Mouse (Mus musculus): Measurements from ENCODE around the gene Erc2.

Erc2 gene

DNA sequence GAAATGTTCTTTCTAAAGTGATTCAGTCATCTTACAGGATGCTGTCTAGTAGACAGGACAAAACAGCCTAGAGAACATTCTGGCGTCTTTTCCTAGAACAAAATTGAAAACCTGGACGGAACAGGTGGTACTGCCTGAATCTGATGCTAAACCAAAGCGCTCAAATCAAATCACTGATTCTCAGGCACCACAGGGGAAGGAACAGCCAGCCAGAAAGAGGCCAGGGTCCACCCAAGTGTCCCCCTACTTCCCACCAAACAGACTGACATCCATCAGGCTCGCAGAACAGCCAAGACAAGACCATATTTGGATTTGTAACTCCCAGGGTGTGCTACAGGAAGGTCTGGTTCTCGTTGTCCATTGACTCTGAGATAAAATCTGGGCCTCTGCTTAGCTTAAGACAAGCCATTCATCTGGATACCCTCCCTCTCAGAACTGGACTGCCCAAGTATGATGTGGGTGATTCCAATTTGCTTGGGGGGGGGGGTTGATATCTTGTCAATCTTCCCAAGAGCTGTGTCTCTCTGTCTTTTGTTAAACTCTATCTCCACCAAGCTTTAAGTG, 783.1 kb downstream of the Erc2 start:
- H3K4me1 ChIP-seq (replicated peaks; ENCODE audit: low read depth, low read length): no peaks in the 10 kb centered on the region
- no peaks in the 10 kb centered on the region for H3K9me3 ChIP-seq (ENCODE audit: low read length)
- no peak for TF ChIP-seq NANOG (IDR thresholded peaks at IDR 0.05; ENCODE audit: borderline replicate concordance, low read length)
- no peak for TF ChIP-seq CTCF (conservative IDR thresholded peaks at IDR 0.05; ENCODE audit: low read length)
- TF ChIP-seq POU5F1 (IDR thresholded peaks at IDR 0.05; ENCODE audit: borderline replicate concordance, low read length): no peak
- H3K4me3 ChIP-seq (replicated peaks; ENCODE audit: low read length): no peak overlapping the region
- no peaks in the 10 kb centered on the region for H3K36me3 ChIP-seq (ENCODE audit: insufficient read depth, low read length)
- no peaks in the 10 kb centered on the region for H3K27me3 ChIP-seq (ENCODE audit: insufficient read depth, low read length)

DNA sequence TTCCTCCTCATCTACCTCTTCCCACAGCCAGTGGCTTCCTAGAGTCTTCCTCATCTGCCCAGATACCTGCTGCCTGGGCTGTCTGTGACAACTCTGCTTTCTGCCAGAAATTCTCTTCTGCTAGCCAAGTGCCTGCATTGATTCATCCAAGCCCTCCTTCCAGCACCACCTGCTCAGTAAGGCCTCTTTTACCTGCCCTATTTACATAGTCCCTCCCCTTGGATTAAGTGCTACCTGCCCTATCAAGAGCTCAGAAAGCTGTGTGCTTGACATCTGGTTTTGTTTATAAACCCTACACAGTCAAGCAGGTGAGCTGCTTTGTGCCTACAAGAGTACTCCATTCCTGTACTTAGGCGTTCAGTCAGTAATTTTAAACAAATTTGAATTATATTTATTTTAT, 787.2 kb downstream of the Erc2 start:
- no peak overlapping the region for H3K4me3 ChIP-seq (replicated peaks; ENCODE audit: low read length)
- H3K27me3 ChIP-seq (ENCODE audit: insufficient read depth, low read length): no peaks in the 10 kb centered on the region
- no peaks in the 10 kb centered on the region for H3K36me3 ChIP-seq (ENCODE audit: insufficient read depth, low read length)
- TF ChIP-seq NANOG (IDR thresholded peaks at IDR 0.05; ENCODE audit: borderline replicate concordance, low read length) (no peak), CTCF (conservative IDR thresholded peaks at IDR 0.05; ENCODE audit: low read length) (no peak), POU5F1 (IDR thresholded peaks at IDR 0.05; ENCODE audit: borderline replicate concordance, low read length) (no peak)
- H3K4me1 ChIP-seq (replicated peaks; ENCODE audit: low read depth, low read length): no peaks in the 10 kb centered on the region
- H3K9me3 ChIP-seq (ENCODE audit: low read length): no peaks in the 10 kb centered on the region

DNA sequence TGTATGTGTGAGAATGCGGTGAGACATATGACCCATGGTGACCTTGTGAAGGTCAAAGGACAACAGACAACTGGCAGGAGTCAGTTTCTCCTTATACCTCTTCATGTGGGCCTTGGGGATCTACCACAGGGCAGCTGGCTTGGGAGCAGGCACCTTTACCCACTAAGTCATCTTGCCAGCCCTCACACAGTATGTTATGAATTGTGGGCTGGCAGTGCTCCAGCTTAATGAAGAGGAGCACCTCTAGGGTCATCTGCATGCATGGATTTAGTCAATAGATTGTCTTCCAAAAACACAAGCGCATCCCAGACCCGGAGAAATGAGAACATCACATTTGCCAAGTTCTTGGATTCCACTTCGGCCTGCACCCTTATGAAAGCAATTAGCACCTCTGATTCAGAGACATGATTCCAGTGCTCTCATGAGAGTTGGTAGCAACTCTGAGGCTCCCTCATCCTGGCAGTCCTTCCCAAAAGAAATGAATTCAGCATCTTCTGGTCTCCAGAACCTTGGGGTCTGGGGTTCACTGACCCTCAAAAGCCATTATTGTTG, 787.6 kb downstream of the Erc2 start:
- Histone ChIP-seq H3K27me3 (ENCODE audit: insufficient read depth, low read length) (no peaks in the 10 kb centered on the region), H3K36me3 (ENCODE audit: insufficient read depth, low read length) (no peaks in the 10 kb centered on the region)
- TF ChIP-seq NANOG (IDR thresholded peaks at IDR 0.05; ENCODE audit: borderline replicate concordance, low read length): no peak
- TF ChIP-seq POU5F1 (IDR thresholded peaks at IDR 0.05; ENCODE audit: borderline replicate concordance, low read length): no peak
- TF ChIP-seq CTCF (conservative IDR thresholded peaks at IDR 0.05; ENCODE audit: low read length): no peak

DNA sequence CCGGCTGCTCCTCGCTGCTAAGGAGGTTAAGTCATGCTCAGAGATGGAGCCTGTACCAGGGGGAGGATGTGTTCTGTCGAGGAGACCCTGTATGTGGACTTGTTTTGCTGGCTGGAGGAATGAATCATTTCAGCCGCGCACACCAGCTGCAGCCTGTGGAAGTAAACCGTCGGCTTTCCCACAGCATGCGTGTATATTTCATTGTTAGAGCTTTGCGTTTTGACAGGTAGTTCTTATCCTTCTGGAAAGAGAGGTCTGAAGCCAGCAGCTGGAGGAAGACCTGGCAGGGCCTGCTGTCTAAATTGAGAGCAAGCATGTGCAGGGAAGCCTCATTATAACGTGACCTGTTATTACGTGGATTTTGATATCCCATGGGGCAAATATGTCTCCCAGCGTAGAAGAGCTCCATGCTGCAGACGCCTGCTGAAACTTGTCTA, 788.6 kb downstream of the Erc2 start:
- TF ChIP-seq CTCF (conservative IDR thresholded peaks at IDR 0.05; ENCODE audit: low read length) (no peak), POU5F1 (IDR thresholded peaks at IDR 0.05; ENCODE audit: borderline replicate concordance, low read length) (no peak), NANOG (IDR thresholded peaks at IDR 0.05; ENCODE audit: borderline replicate concordance, low read length) (no peak)
- Histone ChIP-seq H3K27me3 (ENCODE audit: insufficient read depth, low read length) (no peaks in the 10 kb centered on the region), H3K36me3 (ENCODE audit: insufficient read depth, low read length) (no peaks in the 10 kb centered on the region), H3K4me3 (replicated peaks; ENCODE audit: low read length) (no peak overlapping the region), H3K4me1 (replicated peaks; ENCODE audit: low read depth, low read length) (no peaks in the 10 kb centered on the region), H3K9me3 (ENCODE audit: low read length) (no peaks in the 10 kb centered on the region)

More for the DNA sequence above, 787.6 kb downstream of the Erc2 start:
- Histone ChIP-seq H3K4me1 (replicated peaks; ENCODE audit: low read depth, low read length) (no peaks in the 10 kb centered on the region), H3K9me3 (ENCODE audit: low read length) (no peaks in the 10 kb centered on the region), H3K4me3 (replicated peaks; ENCODE audit: low read length) (no peak overlapping the region)

DNA sequence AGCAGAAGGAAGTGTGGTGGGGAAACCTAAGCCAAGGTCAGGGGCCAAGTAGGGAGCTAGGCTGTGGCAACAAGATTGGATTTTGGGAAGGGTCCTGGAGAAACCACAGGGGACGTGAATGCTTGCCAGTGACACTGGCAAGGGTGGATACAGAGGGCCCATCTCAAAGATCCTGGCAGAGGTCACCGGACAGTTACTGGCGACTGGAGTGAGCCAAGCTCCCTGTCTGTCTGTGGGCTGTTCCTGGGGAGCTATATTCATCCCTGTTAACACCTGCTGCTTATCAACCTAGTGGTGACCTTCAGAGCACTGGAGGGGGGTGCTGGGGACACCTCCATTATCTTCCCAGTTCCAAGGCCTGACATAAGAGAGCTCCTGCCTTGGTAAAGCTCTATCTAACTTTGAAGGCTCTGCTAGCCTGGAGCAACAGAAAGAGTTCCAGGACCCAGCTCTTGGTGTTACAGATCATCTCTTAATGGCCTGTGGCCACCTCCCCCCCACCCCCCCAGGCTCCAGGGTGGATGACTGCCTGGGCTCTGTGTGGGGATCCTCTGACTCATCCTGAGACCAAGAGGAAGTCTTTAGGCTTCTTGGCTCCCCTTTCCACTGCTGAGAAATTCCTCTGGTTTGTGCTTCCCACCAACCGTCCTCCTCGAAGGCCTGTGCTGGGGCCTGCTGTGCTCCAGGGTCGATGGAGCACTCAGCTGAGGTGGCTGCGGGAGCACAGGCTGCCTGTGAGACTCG, 790.2 kb downstream of the Erc2 start:
- Histone ChIP-seq H3K27me3 (ENCODE audit: insufficient read depth, low read length) (no peaks in the 10 kb centered on the region), H3K4me1 (replicated peaks; ENCODE audit: low read depth, low read length) (no peaks in the 10 kb centered on the region; the same call in 1 of the 2 replicates), H3K4me3 (replicated peaks; ENCODE audit: low read length) (no peak overlapping the region), H3K36me3 (ENCODE audit: insufficient read depth, low read length) (no peaks in the 10 kb centered on the region), H3K9me3 (ENCODE audit: low read length) (peaks cover 1% of the 10 kb centered on the region; the same call in 1 of the 2 replicates)
- no peak for TF ChIP-seq NANOG (IDR thresholded peaks at IDR 0.05; ENCODE audit: borderline replicate concordance, low read length)
- no peak for TF ChIP-seq CTCF (conservative IDR thresholded peaks at IDR 0.05; ENCODE audit: low read length)
- TF ChIP-seq POU5F1 (IDR thresholded peaks at IDR 0.05; ENCODE audit: borderline replicate concordance, low read length): no peak

DNA sequence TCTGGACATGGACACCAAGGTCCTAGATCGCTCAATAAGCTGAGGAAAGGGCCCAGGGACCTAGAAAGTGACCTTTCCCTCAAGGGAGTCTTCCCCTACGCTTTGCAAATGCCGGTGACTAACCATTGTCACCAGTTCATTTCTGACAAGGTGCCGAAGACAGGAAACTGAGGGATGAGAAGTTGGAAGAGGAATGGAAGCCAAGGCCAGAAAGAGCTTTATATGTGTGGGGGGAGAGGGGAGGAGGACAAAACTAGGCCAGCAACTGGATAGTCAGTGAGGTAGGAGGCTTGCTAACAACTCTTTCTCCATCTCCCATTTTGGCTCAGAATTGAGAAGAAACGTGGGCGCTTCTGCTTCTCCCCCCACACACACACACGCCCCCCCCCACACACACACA, 791.3 kb downstream of the Erc2 start:
- no peaks in the 10 kb centered on the region for H3K36me3 ChIP-seq (ENCODE audit: insufficient read depth, low read length)
- TF ChIP-seq POU5F1 (IDR thresholded peaks at IDR 0.05; ENCODE audit: borderline replicate concordance, low read length) (no peak), NANOG (IDR thresholded peaks at IDR 0.05; ENCODE audit: borderline replicate concordance, low read length) (no peak), CTCF (conservative IDR thresholded peaks at IDR 0.05; ENCODE audit: low read length) (no peak)
- peaks cover 12% of the 10 kb centered on the region for H3K9me3 ChIP-seq (ENCODE audit: low read length)

DNA sequence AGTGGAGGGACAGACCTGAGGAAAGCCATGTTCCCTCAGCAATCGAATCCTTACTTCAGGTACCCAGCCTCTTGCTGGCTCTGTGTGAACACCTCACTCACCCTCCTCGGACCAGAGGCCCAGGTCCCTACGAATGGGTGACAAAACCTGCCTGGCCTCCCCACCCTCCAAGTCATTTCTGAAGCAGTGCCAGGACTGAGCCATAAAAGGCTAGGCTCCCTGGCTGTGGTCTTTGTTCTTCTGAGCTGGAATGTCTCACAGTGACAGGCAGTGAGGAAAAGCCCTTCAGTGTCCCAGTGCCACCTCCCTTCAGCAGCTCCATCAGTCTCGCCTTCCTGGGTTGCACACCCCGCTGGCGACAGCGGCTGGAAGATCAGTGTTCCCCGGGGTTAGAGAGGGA, 794.8 kb downstream of the Erc2 start:
- H3K9me3 ChIP-seq (ENCODE audit: low read length): peaks cover 16% of the 10 kb centered on the region
- no peaks in the 10 kb centered on the region for H3K27me3 ChIP-seq (ENCODE audit: insufficient read depth, low read length)
- no peaks in the 10 kb centered on the region; the same call in 1 of the 2 replicates for H3K4me1 ChIP-seq (replicated peaks; ENCODE audit: low read depth, low read length)
- H3K4me3 ChIP-seq (replicated peaks; ENCODE audit: low read length): no peak overlapping the region
- TF ChIP-seq NANOG (IDR thresholded peaks at IDR 0.05; ENCODE audit: borderline replicate concordance, low read length): no peak
- TF ChIP-seq POU5F1 (IDR thresholded peaks at IDR 0.05; ENCODE audit: borderline replicate concordance, low read length): no peak
- TF ChIP-seq CTCF (conservative IDR thresholded peaks at IDR 0.05; ENCODE audit: low read length): no peak
- H3K36me3 ChIP-seq (ENCODE audit: insufficient read depth, low read length): no peaks in the 10 kb centered on the region

More for the DNA sequence above, 791.3 kb downstream of the Erc2 start:
- Histone ChIP-seq H3K27me3 (ENCODE audit: insufficient read depth, low read length) (no peaks in the 10 kb centered on the region), H3K4me1 (replicated peaks; ENCODE audit: low read depth, low read length) (no peaks in the 10 kb centered on the region; the same call in 1 of the 2 replicates), H3K4me3 (replicated peaks; ENCODE audit: low read length) (no peak overlapping the region)

DNA sequence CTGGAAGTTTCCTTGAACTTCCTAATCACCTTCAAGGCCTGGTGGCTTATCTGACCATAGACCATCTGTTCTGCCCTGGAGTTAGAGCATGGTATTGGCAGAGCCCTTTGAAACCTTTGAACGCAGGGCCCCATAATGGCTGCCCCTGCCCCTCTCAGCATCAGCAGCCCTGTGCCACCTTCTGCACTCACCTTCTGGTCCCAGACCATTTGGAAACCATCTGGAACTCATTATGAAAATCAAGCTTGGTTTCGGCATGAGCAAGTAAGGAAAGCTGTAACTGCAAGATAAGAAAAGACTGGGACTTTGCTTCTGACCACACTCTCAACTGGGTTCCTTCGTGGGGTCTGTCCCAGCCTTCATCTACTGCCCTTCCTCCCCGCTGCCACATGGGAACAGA, 796.3 kb downstream of the Erc2 start:
- no peak for TF ChIP-seq NANOG (IDR thresholded peaks at IDR 0.05; ENCODE audit: borderline replicate concordance, low read length)
- TF ChIP-seq CTCF (conservative IDR thresholded peaks at IDR 0.05; ENCODE audit: low read length): no peak
- TF ChIP-seq POU5F1 (IDR thresholded peaks at IDR 0.05; ENCODE audit: borderline replicate concordance, low read length): no peak
- no peaks in the 10 kb centered on the region; the same call in 1 of the 2 replicates for H3K4me1 ChIP-seq (replicated peaks; ENCODE audit: low read depth, low read length)
- no peak overlapping the region for H3K4me3 ChIP-seq (replicated peaks; ENCODE audit: low read length)
- H3K27me3 ChIP-seq (ENCODE audit: insufficient read depth, low read length): no peaks in the 10 kb centered on the region
- H3K36me3 ChIP-seq (ENCODE audit: insufficient read depth, low read length): no peaks in the 10 kb centered on the region
- H3K9me3 ChIP-seq (ENCODE audit: low read length): peaks cover 16% of the 10 kb centered on the region

Measured in E14TG2a.4 (cell line).